Mouse (Mus musculus) embryonic facial prominence, embryonic 15.5 days (tissue): Measurements from ENCODE around the gene Med13l. TPM values are rescaled to one million over a fixed set of nuclear protein-coding genes. Genes with fewer than 3 reads are reported as not detected.
A peak's percentile ranks its signal among the peaks of the same experiment; 100 is the strongest.

Experiments
- ATAC-seq: fragments of 200-750 bp; cut with Nextera tagmentation; 2 replicates; pipeline ENCODE4 v1.8.0; 2017; ENCODE audit warnings: low read depth, moderate TSS enrichment; ENCODE audit not compliant: insufficient number of reproducible peaks, low FRiP score, low TSS enrichment
- H3K27ac ChIP-seq: fragments of 300-500 bp; sonication (generic); replicated peaks from 2 replicates; pipeline ENCODE4 v1.5.1; 2015; ENCODE audit warnings: mild to moderate bottlenecking, inconsistent platforms
- H3K27me3 ChIP-seq: fragments of 300-500 bp; sonication (generic); 2 replicates; pipeline ENCODE4 v1.6.1; 2015; ENCODE audit warnings: inconsistent platforms
- H3K36me3 ChIP-seq: fragments of 300-500 bp; sonication (generic); 2 replicates; pipeline ENCODE4 v1.6.1; 2015; ENCODE audit warnings: mild to moderate bottlenecking, inconsistent platforms
- H3K4me1 ChIP-seq: fragments of 300-500 bp; sonication (generic); 2 replicates; pipeline ENCODE4 v1.6.1; 2015; ENCODE audit warnings: inconsistent platforms
- H3K4me2 ChIP-seq: fragments of 300-500 bp; sonication (generic); replicated peaks from 2 replicates; pipeline ENCODE4 v1.6.1; 2015; ENCODE audit warnings: mild to moderate bottlenecking, inconsistent platforms
- H3K4me3 ChIP-seq: fragments of 300-500 bp; sonication (generic); replicated peaks from 2 replicates; pipeline ENCODE4 v1.5.1; 2015; ENCODE audit warnings: mild to moderate bottlenecking, inconsistent platforms
- H3K9ac ChIP-seq: fragments of 300-500 bp; sonication (generic); 2 replicates; pipeline ENCODE4 v1.6.1; 2015; ENCODE audit warnings: inconsistent platforms
- H3K9me3 ChIP-seq: fragments of 300-500 bp; sonication (generic); replicated peaks from 2 replicates; pipeline ENCODE4 v1.6.1; 2016; ENCODE audit warnings: inconsistent platforms
- WGBS: fragments of 180-500 bp; shearing (Covaris S2); methylation state at CpG from one replicate; pipeline ENCODE4 v1.1.7; 2015; 5-methylcytosine and 5-hydroxymethylcytosine counted together
- polyA plus RNA-seq: library from polyadenylated mRNA; unstranded; fragments of >200 nt; fragmentation: Nextera tagmentation; extraction: Ambion mirVana; gene quantifications from 2 replicates; pipeline ENCODE4 v1.2.1, GENCODE M21; 2015

Med13l gene
- polyA plus RNA-seq, 1 experiment from 2014 or later: 14.8 TPM

GRCm38 (mm10) chr5:118614116-118614515, 53.6 kb downstream of the Med13l start:
- H3K9me3 ChIP-seq: no peaks in the 10 kb centered on the region
- peaks cover 46% of the 10 kb centered on the region for H3K4me1 ChIP-seq
- no peak overlapping the region for H3K9ac ChIP-seq
- no peaks in the 10 kb centered on the region for H3K36me3 ChIP-seq
- H3K4me3 ChIP-seq: no peak overlapping the region
- H3K27ac ChIP-seq: no peak overlapping the region
- no peak overlapping the region for H3K4me2 ChIP-seq
- ATAC-seq: no peak
- 44% methylated on average over 8 of the region's 8 CpGs for WGBS
- H3K27me3 ChIP-seq: no peaks in the 10 kb centered on the region

- Histone ChIP-seq H3K27me3 (no peaks in the 10 kb centered on the region), H3K36me3 (no peaks in the 10 kb centered on the region), H3K27ac (no peak overlapping the region), H3K9me3 (no peaks in the 10 kb centered on the region), H3K4me3 (no peak overlapping the region), H3K4me1 (peaks cover 48% of the 10 kb centered on the region), H3K9ac (no peak overlapping the region), H3K4me2 (no peak overlapping the region)
- no peak for ATAC-seq
- 15% methylated on average over 2 of the region's 2 CpGs for WGBS
Measured at GRCm38 (mm10) chr5:118614571-118614981, 54.1 kb downstream of the Med13l start.

GRCm38 (mm10) chr5:118618963-118619610, 58.6 kb downstream of the Med13l start:
- H3K4me1 ChIP-seq: peaks cover 34% of the 10 kb centered on the region

GRCm38 (mm10) chr5:118619801-118620200, 59.3 kb downstream of the Med13l start:
- H3K27ac ChIP-seq: no peak overlapping the region
- no peaks in the 10 kb centered on the region for H3K9me3 ChIP-seq
- no peak overlapping the region for H3K9ac ChIP-seq
- peaks cover 27% of the 10 kb centered on the region for H3K4me1 ChIP-seq
- no peak overlapping the region for H3K4me3 ChIP-seq
- no peaks in the 10 kb centered on the region for H3K27me3 ChIP-seq
- WGBS: 59% methylated on average over 7 of the region's 7 CpGs
- H3K4me2 ChIP-seq: no peak overlapping the region
- no peaks in the 10 kb centered on the region for H3K36me3 ChIP-seq
- peak; percentile 69 for ATAC-seq

More at GRCm38 (mm10) chr5:118618963-118619610, 58.6 kb downstream of the Med13l start:
- H3K4me2 ChIP-seq: no peak overlapping the region
- no peak overlapping the region for H3K9ac ChIP-seq
- 38% methylated on average over 12 of the region's 12 CpGs for WGBS
- no peak overlapping the region for H3K27ac ChIP-seq
- H3K36me3 ChIP-seq: no peaks in the 10 kb centered on the region
- H3K27me3 ChIP-seq: no peaks in the 10 kb centered on the region
- H3K9me3 ChIP-seq: no peaks in the 10 kb centered on the region
- H3K4me3 ChIP-seq: no peak overlapping the region
- no peak for ATAC-seq

- H3K4me2 ChIP-seq: no peak overlapping the region
- H3K4me3 ChIP-seq: no peak overlapping the region
- H3K4me1 ChIP-seq: peaks cover 21% of the 10 kb centered on the region
- WGBS: 87% methylated on average over 7 of the region's 7 CpGs
- no peak for ATAC-seq
- no peak overlapping the region for H3K27ac ChIP-seq
- H3K9ac ChIP-seq: no peak overlapping the region
- H3K27me3 ChIP-seq: no peaks in the 10 kb centered on the region
- no peaks in the 10 kb centered on the region for H3K9me3 ChIP-seq
- no peaks in the 10 kb centered on the region for H3K36me3 ChIP-seq
Measured at GRCm38 (mm10) chr5:118620330-118620910, 59.9 kb downstream of the Med13l start.

- Histone ChIP-seq H3K27ac (no peak overlapping the region), H3K27me3 (no peaks in the 10 kb centered on the region), H3K4me3 (no peak overlapping the region), H3K4me1 (peaks cover 20% of the 10 kb centered on the region), H3K36me3 (no peaks in the 10 kb centered on the region), H3K9me3 (no peaks in the 10 kb centered on the region), H3K4me2 (no peak overlapping the region), H3K9ac (no peak overlapping the region)
- ATAC-seq: no peak
- 85% methylated on average over 4 of the region's 4 CpGs for WGBS
Measured at GRCm38 (mm10) chr5:118621877-118622276, 61.4 kb downstream of the Med13l start.

GRCm38 (mm10) chr5:118622346-118622745, 61.9 kb downstream of the Med13l start:
- no peak overlapping the region for H3K4me3 ChIP-seq
- no peak overlapping the region for H3K4me2 ChIP-seq
- no peaks in the 10 kb centered on the region for H3K27me3 ChIP-seq
- H3K4me1 ChIP-seq: peaks cover 19% of the 10 kb centered on the region
- H3K27ac ChIP-seq: no peak overlapping the region
- H3K9me3 ChIP-seq: no peaks in the 10 kb centered on the region
- no peaks in the 10 kb centered on the region for H3K36me3 ChIP-seq
- ATAC-seq: no peak
- no peak overlapping the region for H3K9ac ChIP-seq
- WGBS: 79% methylated on average over 5 of the region's 5 CpGs

GRCm38 (mm10) chr5:118623797-118624196, 63.3 kb downstream of the Med13l start:
- no peaks in the 10 kb centered on the region for H3K27me3 ChIP-seq
- no peak overlapping the region for H3K4me3 ChIP-seq
- 54% methylated on average over 5 of the region's 5 CpGs for WGBS
- peaks cover 17% of the 10 kb centered on the region for H3K4me1 ChIP-seq
- H3K9me3 ChIP-seq: no peaks in the 10 kb centered on the region
- no peak overlapping the region for H3K4me2 ChIP-seq
- no peak overlapping the region for H3K27ac ChIP-seq
- H3K36me3 ChIP-seq: no peaks in the 10 kb centered on the region
- ATAC-seq: no peak
- H3K9ac ChIP-seq: no peak overlapping the region

- no peak for ATAC-seq
- Histone ChIP-seq H3K4me3 (no peak overlapping the region), H3K27ac (no peak overlapping the region), H3K4me2 (no peak overlapping the region), H3K36me3 (no peaks in the 10 kb centered on the region), H3K9me3 (no peaks in the 10 kb centered on the region), H3K27me3 (no peaks in the 10 kb centered on the region), H3K4me1 (peaks cover 19% of the 10 kb centered on the region), H3K9ac (no peak overlapping the region)
- 70% methylated on average over 5 of the region's 5 CpGs for WGBS
Measured at GRCm38 (mm10) chr5:118627630-118628029, 67.2 kb downstream of the Med13l start.

GRCm38 (mm10) chr5:118628211-118628610, 67.7 kb downstream of the Med13l start:
- Histone ChIP-seq H3K4me3 (no peak overlapping the region), H3K27me3 (no peaks in the 10 kb centered on the region), H3K27ac (no peak overlapping the region), H3K9ac (no peak overlapping the region), H3K4me2 (no peak overlapping the region), H3K36me3 (no peaks in the 10 kb centered on the region), H3K4me1 (peaks cover 19% of the 10 kb centered on the region), H3K9me3 (no peaks in the 10 kb centered on the region)
- no peak for ATAC-seq
- 80% methylated on average over 4 of the region's 4 CpGs for WGBS

GRCm38 (mm10) chr5:118632346-118632745, 71.9 kb downstream of the Med13l start:
- Histone ChIP-seq H3K27ac (no peak overlapping the region), H3K27me3 (no peaks in the 10 kb centered on the region), H3K4me2 (no peak overlapping the region), H3K4me1 (peaks cover 39% of the 10 kb centered on the region), H3K36me3 (no peaks in the 10 kb centered on the region), H3K9me3 (no peaks in the 10 kb centered on the region), H3K4me3 (no peak overlapping the region), H3K9ac (no peak overlapping the region)
- no peak for ATAC-seq
- 61% methylated on average over 8 of the region's 8 CpGs for WGBS

GRCm38 (mm10) chr5:118633106-118633505, 72.6 kb downstream of the Med13l start:
- H3K27ac ChIP-seq: no peak overlapping the region
- H3K4me2 ChIP-seq: no peak overlapping the region
- no peak overlapping the region for H3K4me3 ChIP-seq
- no peaks in the 10 kb centered on the region for H3K9me3 ChIP-seq
- H3K9ac ChIP-seq: no peak overlapping the region
- H3K36me3 ChIP-seq: no peaks in the 10 kb centered on the region
- no peaks in the 10 kb centered on the region for H3K27me3 ChIP-seq
- 57% methylated on average over 8 of the region's 8 CpGs for WGBS
- no peak for ATAC-seq
- peaks cover 39% of the 10 kb centered on the region for H3K4me1 ChIP-seq
